In the genomic region with DNA sequence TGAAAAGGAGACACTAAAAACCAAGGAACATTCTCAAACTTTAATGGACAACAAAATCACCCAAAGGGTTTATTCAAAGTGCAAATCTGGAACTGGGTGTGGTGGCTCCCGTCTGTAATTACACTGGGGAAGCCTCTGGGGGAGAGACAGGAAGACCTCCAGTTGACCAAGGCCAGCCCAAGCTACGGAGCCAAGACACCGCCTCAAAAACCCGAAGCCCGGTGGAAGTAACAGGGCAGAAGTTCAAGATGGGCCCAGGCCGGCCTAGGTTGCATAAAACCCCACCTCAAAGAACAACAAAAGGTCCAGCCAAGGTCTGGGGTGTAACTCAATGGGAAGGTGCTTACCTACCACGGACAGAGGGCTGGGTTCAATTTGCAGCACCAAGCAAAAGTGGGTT, we compare ENCODE assay signal across 19 mouse cellular contexts. TPM values are rescaled to one million over a fixed set of nuclear protein-coding genes. Genes with fewer than 3 reads are reported as not detected.
DNase-seq lines count a peak whose midpoint lies in the region; ATAC-seq and TF ChIP-seq lines count a peak whose summit lies in the region.
"Had no signal": no experiment of that assay in that cellular context is flagged by ENCODE, and none has a peak within 500 bp of the region (broad histone marks: within the 10 kb centered on the region; RNA-seq: fewer than 3 reads in every experiment).

No protein-coding gene starts in this region.

- no peaks in the 10 kb centered on the region for H3K36me3 ChIP-seq in kidney, embryonic 15.5 days
- H3K36me3 ChIP-seq in stomach, postnatal 0 days (ENCODE audit: control insufficient read depth, insufficient read depth, low read length), result no peaks in the 10 kb centered on the region
- H3K36me3 ChIP-seq: hindbrain, embryonic 15.5 days; stomach, embryonic 15.5 days had no signal

- peak; percentile 20 for DNase-seq in kidney, postnatal 10 days
- DNase-seq in spleen, postnatal 36 days (ENCODE audit: low spot score in 2 of 2), result peak; percentile 22 to 40
- no peak for DNase-seq in spleen, postnatal 4 days (ENCODE audit: low spot score in 2 of 2)
- peak; percentile 54 for DNase-seq in gastrocnemius, postnatal 25 days
- no peak for DNase-seq in stomach, postnatal 0 days (ENCODE audit: low spot score)
- DNase-seq: cerebellum, adult 11-12 months; lung, embryonic 14.5 days; right cerebral cortex, postnatal 14 days; thymus, postnatal 36 days had no signal

- TF ChIP-seq CTCF in stomach, postnatal 0 days (IDR thresholded peaks at IDR 0.05; ENCODE audit: low read depth), result no peak

- H3K4me1 ChIP-seq in kidney, embryonic 15.5 days, result peaks cover 14% of the 10 kb centered on the region
- H3K4me1 ChIP-seq in stomach, postnatal 0 days (replicated peaks; ENCODE audit: control insufficient read depth, insufficient read depth), result peaks cover 3% of the 10 kb centered on the region; the same call in 1 of the 2 replicates

- no peak overlapping the region for H3K4me2 ChIP-seq in kidney, embryonic 15.5 days
- H3K4me2 ChIP-seq in stomach, postnatal 0 days (replicated peaks; ENCODE audit: low read depth), result 0 out of 2 replicates have a peak overlapping the region, but pooled peaks have one; percentile 8
- H3K4me2 ChIP-seq: hindbrain, embryonic 15.5 days; lung, embryonic 14.5 days; stomach, embryonic 15.5 days had no signal

- WGBS in kidney, embryonic 15.5 days, result 75% methylated on average over 7 of the region's 7 CpGs
- 49% methylated on average over 7 of the region's 7 CpGs for WGBS in stomach, postnatal 0 days

- TF ChIP-seq EP300 in stomach, postnatal 0 days (optimal IDR thresholded peaks at IDR 0.05), result no peak

- no peak overlapping the region for H3K4me3 ChIP-seq in kidney, embryonic 15.5 days (replicated peaks)
- no peak overlapping the region for H3K4me3 ChIP-seq in stomach, postnatal 0 days (ENCODE audit: low read depth, low read length)
- H3K4me3 ChIP-seq: hindbrain, embryonic 15.5 days; stomach, embryonic 15.5 days had no signal

- ATAC-seq in kidney, embryonic 15.5 days (replicated peaks; ENCODE audit: low FRiP score), result no peak
- ATAC-seq in stomach, postnatal 0 days (ENCODE audit: low FRiP score, low TSS enrichment), result no peak
- ATAC-seq in inflammation-experienced regulatory T-cells, adult 6 months, result no peak
- no peak for ATAC-seq in monocyte, adult 5-6 weeks (replicated peaks; ENCODE audit: insufficient number of reproducible peaks, low FRiP score, low TSS enrichment, poor library complexity, severe bottlenecking)
- ATAC-seq: CD4-positive, CD25-positive, alpha-beta regulatory T cell, adult 4 months had no signal

- no peak overlapping the region for H3K9ac ChIP-seq in kidney, embryonic 15.5 days
- no peak overlapping the region for H3K9ac ChIP-seq in stomach, postnatal 0 days (ENCODE audit: low read length)
- H3K9ac ChIP-seq: hindbrain, embryonic 15.5 days; lung, embryonic 14.5 days; stomach, embryonic 15.5 days had no signal

- no peak overlapping the region for H3K27ac ChIP-seq in kidney, embryonic 15.5 days
- no peak overlapping the region for H3K27ac ChIP-seq in stomach, postnatal 0 days (replicated peaks)
- H3K27ac ChIP-seq: hindbrain, embryonic 15.5 days; stomach, embryonic 15.5 days had no signal

- H3K27me3 ChIP-seq in kidney, embryonic 15.5 days, result no peaks in the 10 kb centered on the region
- H3K27me3 ChIP-seq in stomach, postnatal 0 days (ENCODE audit: control insufficient read depth, insufficient read depth, low read length), result no peaks in the 10 kb centered on the region
- H3K27me3 ChIP-seq: hindbrain, embryonic 15.5 days; stomach, embryonic 15.5 days had no signal

- H3K9me3 ChIP-seq in kidney, embryonic 15.5 days (replicated peaks), result no peaks in the 10 kb centered on the region
- no peaks in the 10 kb centered on the region for H3K9me3 ChIP-seq in stomach, postnatal 0 days (ENCODE audit: control insufficient read depth, low read length)
- H3K9me3 ChIP-seq: hindbrain, embryonic 15.5 days; stomach, embryonic 15.5 days had no signal

RNA-seq across cellular contexts. Expression of a gene that starts 3.9 kb away (rescaled TPM):
- not detected in 2 replicates for polyA plus RNA-seq in kidney, embryonic 15.5 days (2015; fragmentation: Nextera tagmentation; extraction: Ambion mirVana)
- total RNA-seq in gastrocnemius, postnatal 25 days (2021), result 1 to 10 TPM in 1 of 2 experiments, not detected in 1; 2.6 TPM
- not detected in 2 replicates for polyA plus RNA-seq in stomach, postnatal 0 days (2015; fragmentation: Nextera tagmentation; extraction: Ambion mirVana)
- polyA plus RNA-seq in inflammation-experienced regulatory T-cells, adult 6 months (2017; shearing (Covaris generic)), result not detected
- total RNA-seq in monocyte, adult 5-6 weeks (2017), result not detected in 3 replicates
- total RNA-seq: megakaryocyte progenitor cell, adult 5-6 weeks; neutrophil, adult 5-6 weeks had no signal
- polyA plus RNA-seq: CD4-positive, CD25-positive, alpha-beta regulatory T cell, adult 4 months; heart, embryonic 14.5 days; hindbrain, embryonic 15.5 days; limb, embryonic 14.5 days; lung, embryonic 14.5 days had no signal

RNA-seq across cellular contexts. Expression of a gene that starts 48.3 kb away (rescaled TPM):
- polyA plus RNA-seq in kidney, embryonic 15.5 days (2015; fragmentation: Nextera tagmentation; extraction: Ambion mirVana), result 96.9 and 107 TPM in 2 replicates
- total RNA-seq in gastrocnemius, postnatal 25 days (2021), result 10 to 100 TPM; 33.5 to 34.6 TPM
- polyA plus RNA-seq in stomach, postnatal 0 days (2015; fragmentation: Nextera tagmentation; extraction: Ambion mirVana), result 355 and 360 TPM in 2 replicates
- polyA plus RNA-seq in inflammation-experienced regulatory T-cells, adult 6 months (2017; shearing (Covaris generic)), result 100 to 1,000 TPM in 2 of 3 experiments, 10 to 100 TPM in 1; 54.0 to 162 (median 147) TPM
- total RNA-seq in monocyte, adult 5-6 weeks (2017), result 93.9 to 122 TPM (median 116 TPM) in 3 replicates

RNA-seq across cellular contexts. Expression of a gene that starts 48.3 kb away (rescaled TPM):
- 171 and 184 TPM in 2 replicates for polyA plus RNA-seq in kidney, embryonic 15.5 days (2015; fragmentation: Nextera tagmentation; extraction: Ambion mirVana)
- 10 to 100 TPM; 59.0 to 60.3 TPM for total RNA-seq in gastrocnemius, postnatal 25 days (2021)
- 130 and 136 TPM in 2 replicates for polyA plus RNA-seq in stomach, postnatal 0 days (2015; fragmentation: Nextera tagmentation; extraction: Ambion mirVana)
- 100 to 1,000 TPM in 2 of 3 experiments, 10 to 100 TPM in 1; 97.7 to 133 (median 119) TPM for polyA plus RNA-seq in inflammation-experienced regulatory T-cells, adult 6 months (2017; shearing (Covaris generic))
- total RNA-seq in monocyte, adult 5-6 weeks (2017), result 48.6 to 59.6 TPM (median 49.9 TPM) in 3 replicates

RNA-seq across cellular contexts. Expression of a gene that starts 53.0 kb away (rescaled TPM):
- polyA plus RNA-seq in kidney, embryonic 15.5 days (2015; fragmentation: Nextera tagmentation; extraction: Ambion mirVana), result 92.0 and 97.3 TPM in 2 replicates
- 10 to 100 TPM in 1 of 2 experiments, 1 to 10 TPM in 1; 9.4 to 14.8 TPM for total RNA-seq in gastrocnemius, postnatal 25 days (2021)
- polyA plus RNA-seq in stomach, postnatal 0 days (2015; fragmentation: Nextera tagmentation; extraction: Ambion mirVana), result 281 and 313 TPM in 2 replicates
- polyA plus RNA-seq in inflammation-experienced regulatory T-cells, adult 6 months (2017; shearing (Covaris generic)), result 10 to 100 TPM; 15.4 to 16.6 (median 15.8) TPM
- 25.5 to 55.3 TPM (median 29.2 TPM) in 3 replicates for total RNA-seq in monocyte, adult 5-6 weeks (2017)

Comparison
In these comparisons a context has a peak if more than half of its experiments do, and no peak if none do; other contexts are left out.
1. DNase-seq: peak in kidney, postnatal 10 days (single experiment), spleen, postnatal 36 days (2 of 2) and gastrocnemius, postnatal 25 days (single experiment); none in spleen, postnatal 4 days (0 of 2) and stomach, postnatal 0 days (single experiment).